Mouse (Mus musculus): ENCODE data around the gene Exoc3l. TPM values are rescaled to one million over a fixed set of nuclear protein-coding genes. Genes with fewer than 3 reads are reported as not detected.
"Not testable (repeated sequence)": the region's sequence is repeated elsewhere in the genome, so short reads cannot be mapped to it uniquely, and the experiment has no call there.

Exoc3l gene
- polyA plus RNA-seq, 1 experiment: 49.2 TPM

- TF ChIP-seq POLR2A (IDR thresholded peaks at IDR 0.05; ENCODE audit: borderline replicate concordance, extremely low read depth, low read depth, low read length) (no peak), CTCF (IDR thresholded peaks at IDR 0.05; ENCODE audit: insufficient read depth, low read length) (no peak)
- peak overlapping the region; percentile 70 for H3K4me3 ChIP-seq (replicated peaks; ENCODE audit: extremely low read depth, low read depth, low read length)
- peaks cover 27% of the 10 kb centered on the region for H3K4me1 ChIP-seq (ENCODE audit: control insufficient read depth, insufficient read depth, low read length)
- 56% methylated on average over 9 of the region's 9 CpGs for WGBS
- no peak for DNase-seq
These were observed 1.1 kb downstream of the Exoc3l start for GRCm38 (mm10) chr8:105294776-105295175.

GRCm38 (mm10) chr8:105293405-105293804 lies 2.5 kb downstream of the Exoc3l start:
- TF ChIP-seq CTCF (IDR thresholded peaks at IDR 0.05; ENCODE audit: insufficient read depth, low read length) (no peak), POLR2A (IDR thresholded peaks at IDR 0.05; ENCODE audit: borderline replicate concordance, extremely low read depth, low read depth, low read length) (no peak)
- 77% methylated on average over 19 of the region's 19 CpGs for WGBS
- H3K4me1 ChIP-seq (ENCODE audit: control insufficient read depth, insufficient read depth, low read length): peaks cover 23% of the 10 kb centered on the region
- no peak for DNase-seq
- H3K4me3 ChIP-seq (replicated peaks; ENCODE audit: extremely low read depth, low read depth, low read length): no peak overlapping the region

- DNase-seq: no peak
- Histone ChIP-seq H3K4me1 (ENCODE audit: control insufficient read depth, insufficient read depth, low read length) (peaks cover 19% of the 10 kb centered on the region), H3K4me3 (replicated peaks; ENCODE audit: extremely low read depth, low read depth, low read length) (no peak overlapping the region)
- TF ChIP-seq CTCF (IDR thresholded peaks at IDR 0.05; ENCODE audit: insufficient read depth, low read length) (no peak), POLR2A (IDR thresholded peaks at IDR 0.05; ENCODE audit: borderline replicate concordance, extremely low read depth, low read depth, low read length) (no peak)
- WGBS: 65% methylated on average over 7 of the region's 7 CpGs
These were observed 3.4 kb downstream of the Exoc3l start for GRCm38 (mm10) chr8:105292471-105292870.

GRCm38 (mm10) chr8:105291802-105292201 lies 4.1 kb downstream of the Exoc3l start:
- H3K4me3 ChIP-seq (replicated peaks; ENCODE audit: extremely low read depth, low read depth, low read length): not testable (repeated sequence)
- WGBS: 64% methylated on average over 3 of the region's 3 CpGs
- peaks cover 15% of the 10 kb centered on the region for H3K4me1 ChIP-seq (ENCODE audit: control insufficient read depth, insufficient read depth, low read length)

GRCm38 (mm10) chr8:105291364-105291763 lies 4.5 kb downstream of the Exoc3l start:
- H3K4me3 ChIP-seq (replicated peaks; ENCODE audit: extremely low read depth, low read depth, low read length); DNase-seq: not testable (repeated sequence)
- WGBS: 75% methylated on average over 8 of the region's 8 CpGs

More at GRCm38 (mm10) chr8:105291802-105292201, 4.1 kb downstream of the Exoc3l start:
- not testable (repeated sequence) for DNase-seq

GRCm38 (mm10) chr8:105290554-105291314 lies 5.2 kb downstream of the Exoc3l start:
- peak; percentile 89 for DNase-seq
- 28% methylated on average over 31 of the region's 31 CpGs for WGBS
- TF ChIP-seq POLR2A (IDR thresholded peaks at IDR 0.05; ENCODE audit: borderline replicate concordance, extremely low read depth, low read depth, low read length) (no peak), CTCF (IDR thresholded peaks at IDR 0.05; ENCODE audit: insufficient read depth, low read length) (peak; percentile 94)

More at GRCm38 (mm10) chr8:105291364-105291763, 4.5 kb downstream of the Exoc3l start:
- peaks cover 15% of the 10 kb centered on the region for H3K4me1 ChIP-seq (ENCODE audit: control insufficient read depth, insufficient read depth, low read length)

GRCm38 (mm10) chr8:105289805-105290460 lies 6.0 kb downstream of the Exoc3l start, which contains the start of gene 4931428F04Rik:
Gene 4931428F04Rik (minus strand): TSS chr8:105289864.
- 8% methylated on average over 43 of the region's 43 CpGs for WGBS
- Histone ChIP-seq H3K4me1 (ENCODE audit: control insufficient read depth, insufficient read depth, low read length) (peaks cover 12% of the 10 kb centered on the region), H3K4me3 (replicated peaks; ENCODE audit: extremely low read depth, low read depth, low read length) (peak within 1 kb of the TSS; percentile 75)
- peak; percentile 36 for DNase-seq
- no peak; the same call in 1 of the 2 replicates for TF ChIP-seq CTCF (IDR thresholded peaks at IDR 0.05; ENCODE audit: insufficient read depth, low read length)

More at GRCm38 (mm10) chr8:105290554-105291314, 5.2 kb downstream of the Exoc3l start:
- Histone ChIP-seq H3K4me1 (ENCODE audit: control insufficient read depth, insufficient read depth, low read length) (peaks cover 15% of the 10 kb centered on the region), H3K4me3 (replicated peaks; ENCODE audit: extremely low read depth, low read depth, low read length) (no peak overlapping the region)

GRCm38 (mm10) chr8:105288958-105289732 lies 6.8 kb downstream of the Exoc3l start:
- TF ChIP-seq POLR2A (IDR thresholded peaks at IDR 0.05; ENCODE audit: borderline replicate concordance, extremely low read depth, low read depth, low read length) (peak; percentile 17; the same call in 1 of the 2 replicates), CTCF (IDR thresholded peaks at IDR 0.05; ENCODE audit: insufficient read depth, low read length) (no peak)
- H3K4me3 ChIP-seq (replicated peaks; ENCODE audit: extremely low read depth, low read depth, low read length): peak overlapping the region; percentile 75
- peaks cover 11% of the 10 kb centered on the region for H3K4me1 ChIP-seq (ENCODE audit: control insufficient read depth, insufficient read depth, low read length)
- DNase-seq: peak; percentile 90
- WGBS: under 1% methylated on average over 53 of the region's 53 CpGs

GRCm38 (mm10) chr8:105288231-105288630 lies 7.7 kb downstream of the Exoc3l start:
- no peak for DNase-seq
- Histone ChIP-seq H3K4me1 (ENCODE audit: control insufficient read depth, insufficient read depth, low read length) (peaks cover 11% of the 10 kb centered on the region), H3K4me3 (replicated peaks; ENCODE audit: extremely low read depth, low read depth, low read length) (no peak overlapping the region)
- WGBS: 84% methylated on average over 5 of the region's 5 CpGs
- TF ChIP-seq POLR2A (IDR thresholded peaks at IDR 0.05; ENCODE audit: borderline replicate concordance, extremely low read depth, low read depth, low read length) (no peak), CTCF (IDR thresholded peaks at IDR 0.05; ENCODE audit: insufficient read depth, low read length) (no peak)
